7 mouse cellular contexts compared by ENCODE assay signal in the genomic region with DNA sequence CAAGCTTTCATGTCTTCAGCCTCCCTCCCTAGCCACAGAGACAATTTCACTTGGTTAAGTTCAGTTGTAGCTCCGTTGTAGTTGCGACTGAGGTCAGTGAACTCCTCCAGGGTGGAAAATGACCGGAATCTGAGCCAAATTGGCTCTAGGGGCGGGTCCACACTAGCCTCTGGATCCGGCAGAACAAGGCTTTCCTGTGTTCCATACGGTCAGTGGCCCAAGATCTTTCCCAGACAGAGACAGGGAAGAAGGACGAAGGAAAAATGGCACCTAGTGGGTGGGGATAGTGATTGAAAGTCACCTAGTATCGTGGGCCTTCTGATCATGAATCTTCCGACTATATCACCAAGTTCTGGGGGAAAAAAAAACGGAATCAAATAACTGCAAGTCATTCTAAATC. TPM values are rescaled to one million over a fixed set of nuclear protein-coding genes. Genes with fewer than 3 reads are reported as not detected.
DNase-seq lines count a peak whose midpoint lies in the region; ATAC-seq and TF ChIP-seq lines count a peak whose summit lies in the region.

No protein-coding gene starts in this region.

- peak overlapping the region; percentile 46 for H3K27ac ChIP-seq in cerebellum, adult 2 months (ENCODE audit: insufficient read depth, low read length)
- H3K27ac ChIP-seq in forebrain, embryonic 12.5 days, result no peak overlapping the region
- H3K27ac ChIP-seq in hindbrain, embryonic 14.5 days, result peak overlapping the region; percentile 88; the same call in 1 of the 2 replicates
- no peak overlapping the region for H3K27ac ChIP-seq in liver, embryonic 11.5 days (ENCODE audit: low read depth, low read length)
- H3K27ac ChIP-seq in neural tube, embryonic 14.5 days (ENCODE audit: low read depth, low read length), result no peak overlapping the region

- no peaks in the 10 kb centered on the region for H3K9me3 ChIP-seq in forebrain, embryonic 12.5 days
- H3K9me3 ChIP-seq in hindbrain, embryonic 14.5 days (ENCODE audit: control insufficient read depth, low read length), result no peaks in the 10 kb centered on the region
- no peaks in the 10 kb centered on the region for H3K9me3 ChIP-seq in liver, embryonic 11.5 days (ENCODE audit: control insufficient read depth, low read length)
- no peaks in the 10 kb centered on the region for H3K9me3 ChIP-seq in neural tube, embryonic 14.5 days (ENCODE audit: control insufficient read depth, low read length)

- H3K4me2 ChIP-seq in forebrain, embryonic 12.5 days, result peak overlapping the region; percentile 94
- H3K4me2 ChIP-seq in hindbrain, embryonic 14.5 days (replicated peaks), result peak overlapping the region; percentile 91
- peak overlapping the region; percentile 85 for H3K4me2 ChIP-seq in liver, embryonic 11.5 days
- H3K4me2 ChIP-seq in neural tube, embryonic 14.5 days (ENCODE audit: low read depth, low read length), result peak overlapping the region; percentile 91

- H3K9ac ChIP-seq in forebrain, embryonic 12.5 days, result peak overlapping the region; percentile 98
- H3K9ac ChIP-seq in hindbrain, embryonic 14.5 days, result peak overlapping the region; percentile 97
- no peak overlapping the region for H3K9ac ChIP-seq in liver, embryonic 11.5 days (ENCODE audit: low read depth, low read length)
- H3K9ac ChIP-seq in neural tube, embryonic 14.5 days (replicated peaks; ENCODE audit: low read depth, low read length), result 0 out of 2 replicates have a peak overlapping the region, but pooled peaks have one; percentile 97

- H3K36me3 ChIP-seq in forebrain, embryonic 12.5 days (replicated peaks), result no peaks in the 10 kb centered on the region
- no peaks in the 10 kb centered on the region for H3K36me3 ChIP-seq in hindbrain, embryonic 14.5 days (replicated peaks; ENCODE audit: control insufficient read depth, insufficient read depth)
- H3K36me3 ChIP-seq in liver, embryonic 11.5 days (ENCODE audit: control insufficient read depth, insufficient read depth, low read length), result no peaks in the 10 kb centered on the region
- no peaks in the 10 kb centered on the region for H3K36me3 ChIP-seq in neural tube, embryonic 14.5 days (ENCODE audit: control insufficient read depth, insufficient read depth, low read length)

- peaks cover 13% of the 10 kb centered on the region; the same call in 1 of the 2 replicates for H3K4me1 ChIP-seq in cerebellum, adult 2 months (ENCODE audit: control insufficient read depth, insufficient read depth, low read length)
- peaks cover 35% of the 10 kb centered on the region for H3K4me1 ChIP-seq in forebrain, embryonic 12.5 days
- peaks cover 30% of the 10 kb centered on the region for H3K4me1 ChIP-seq in hindbrain, embryonic 14.5 days (replicated peaks; ENCODE audit: control insufficient read depth, insufficient read depth, low read length)
- H3K4me1 ChIP-seq in liver, embryonic 11.5 days (replicated peaks; ENCODE audit: control insufficient read depth, insufficient read depth, low read length), result peaks cover 6% of the 10 kb centered on the region
- peaks cover 17% of the 10 kb centered on the region for H3K4me1 ChIP-seq in neural tube, embryonic 14.5 days (ENCODE audit: control insufficient read depth, insufficient read depth, low read length)

- H3K27me3 ChIP-seq in cerebellum, adult 2 months (ENCODE audit: control insufficient read depth, insufficient read depth, low read length), result no peaks in the 10 kb centered on the region
- peaks cover 15% of the 10 kb centered on the region for H3K27me3 ChIP-seq in forebrain, embryonic 12.5 days
- H3K27me3 ChIP-seq in hindbrain, embryonic 14.5 days (ENCODE audit: control insufficient read depth, insufficient read depth, low read length), result peaks cover 8% of the 10 kb centered on the region; the same call in 1 of the 2 replicates
- peaks cover 43% of the 10 kb centered on the region for H3K27me3 ChIP-seq in liver, embryonic 11.5 days (replicated peaks; ENCODE audit: control insufficient read depth, insufficient read depth, low read length)
- no peaks in the 10 kb centered on the region for H3K27me3 ChIP-seq in neural tube, embryonic 14.5 days (ENCODE audit: control insufficient read depth, insufficient read depth, low read length)

- TF ChIP-seq POLR2A in cerebellum, adult 2 months (IDR thresholded peaks at IDR 0.05; ENCODE audit: borderline replicate concordance, insufficient read depth, low read length), result no peak

- peak overlapping the region; percentile 63 for H3K4me3 ChIP-seq in cerebellum, adult 2 months (replicated peaks; ENCODE audit: insufficient read depth, low read depth, low read length)
- H3K4me3 ChIP-seq in forebrain, embryonic 12.5 days (replicated peaks), result peak overlapping the region; percentile 95
- peak overlapping the region; percentile 94 for H3K4me3 ChIP-seq in hindbrain, embryonic 14.5 days (replicated peaks; ENCODE audit: low read length)
- H3K4me3 ChIP-seq in liver, embryonic 11.5 days (ENCODE audit: low read depth, low read length), result peak overlapping the region; percentile 70; the same call in 1 of the 2 replicates
- peak overlapping the region; percentile 86 for H3K4me3 ChIP-seq in neural tube, embryonic 14.5 days (ENCODE audit: low read depth, low read length)

- DNase-seq in cerebellum, adult 2 months, result no peak
- DNase-seq in hindbrain, embryonic 14.5 days (ENCODE audit: low spot score), result no peak
- DNase-seq in liver, embryonic 11.5 days (ENCODE audit: low spot score), result no peak
- DNase-seq in B cell, adult 2 months, result no peak

- no peak for TF ChIP-seq CTCF in cerebellum, adult 2 months (IDR thresholded peaks at IDR 0.05; ENCODE audit: borderline replicate concordance, insufficient read depth, low read depth, low read length)

- no peak for ATAC-seq in forebrain, embryonic 12.5 days (ENCODE audit: low FRiP score)
- ATAC-seq in hindbrain, embryonic 14.5 days (ENCODE audit: low FRiP score), result no peak
- ATAC-seq in liver, embryonic 11.5 days (replicated peaks; ENCODE audit: low FRiP score), result no peak
- no peak for ATAC-seq in neural tube, embryonic 14.5 days (ENCODE audit: low read depth)
- ATAC-seq in erythroid progenitor cell, adult 5-6 weeks (replicated peaks; ENCODE audit: low FRiP score, poor library complexity, severe bottlenecking), result no peak

- 9% methylated on average over 10 of the region's 10 CpGs for WGBS in cerebellum, adult 2 months
- 21% methylated on average over 10 of the region's 10 CpGs for WGBS in forebrain, embryonic 12.5 days
- WGBS in hindbrain, embryonic 14.5 days, result 17% methylated on average over 10 of the region's 10 CpGs
- 25% methylated on average over 10 of the region's 10 CpGs for WGBS in liver, embryonic 11.5 days
- WGBS in neural tube, embryonic 14.5 days, result 14% methylated on average over 10 of the region's 10 CpGs

RNA-seq across cellular contexts. Expression of gene Farp1, which starts 0.5 kb away (rescaled TPM):
- polyA plus RNA-seq in cerebellum, adult 2 months (2012; rRNA removed), result 43.3 and 44.4 TPM in 2 replicates
- 24.6 and 27.9 TPM in 2 replicates for polyA plus RNA-seq in forebrain, embryonic 12.5 days (2016; fragmentation: Nextera tagmentation; extraction: Ambion mirVana)
- polyA plus RNA-seq in hindbrain, embryonic 14.5 days (2014; fragmentation: Nextera tagmentation; extraction: Ambion mirVana), result 44.6 and 45.2 TPM in 2 replicates
- 14.9 and 17.6 TPM in 2 replicates for polyA plus RNA-seq in liver, embryonic 11.5 days (2014; fragmentation: Nextera tagmentation; extraction: Ambion mirVana)
- 34.9 and 37.3 TPM in 2 replicates for polyA plus RNA-seq in neural tube, embryonic 14.5 days (2014; fragmentation: Nextera tagmentation; extraction: Ambion mirVana)
- not detected in 2 replicates for total RNA-seq in erythroid progenitor cell, adult 5-6 weeks (2015; ENCODE audit: low replicate concordance)
- 0.13 TPM in 1 of 2 replicates, not detected in the other for total RNA-seq in erythroid progenitor cell, adult 5-6 weeks (2017; ENCODE audit: low replicate concordance)

Comparison
In these comparisons a context has a peak if more than half of its experiments do, and no peak if none do; other contexts are left out.
1. H3K27ac ChIP-seq: peak in cerebellum, adult 2 months (single experiment) and hindbrain, embryonic 14.5 days (single experiment); none in forebrain, embryonic 12.5 days (single experiment), liver, embryonic 11.5 days (single experiment) and neural tube, embryonic 14.5 days (single experiment).
2. Peak in every context shown above with its lines, with median percentiles within 50 percentile points of each other: H3K4me3 ChIP-seq and H3K4me2 ChIP-seq.